Comparison of ENCODE assay signal across 9 mouse cellular contexts in the genomic region with DNA sequence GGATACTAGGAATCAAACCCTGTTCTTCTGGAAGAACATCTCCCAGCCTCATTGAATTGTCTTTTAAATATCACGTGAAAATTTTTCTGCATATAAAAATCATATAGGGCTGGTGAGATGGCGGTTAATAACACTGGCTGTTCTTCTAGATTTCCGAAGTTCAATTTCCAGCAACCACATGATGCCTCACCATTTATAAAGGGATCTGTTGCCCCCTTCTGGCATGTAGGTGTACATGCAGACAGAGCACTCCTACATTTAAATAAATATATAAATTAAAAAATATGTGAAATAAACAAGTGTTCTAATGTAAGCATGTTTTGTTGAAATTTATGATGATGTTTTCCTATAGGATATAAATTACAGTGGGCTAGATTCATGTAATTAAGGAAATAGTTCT.
DNase-seq lines count a peak whose midpoint lies in the region; ATAC-seq and TF ChIP-seq lines count a peak whose summit lies in the region.
"Had no signal": no experiment of that assay in that cellular context is flagged by ENCODE, and none has a peak within 500 bp of the region (broad histone marks: within the 10 kb centered on the region; RNA-seq: fewer than 3 reads in every experiment).

No protein-coding gene starts in this region.

- H3K9ac ChIP-seq in forebrain, postnatal 0 days = no peak overlapping the region
- H3K9ac ChIP-seq in forebrain, embryonic 12.5 days = no peak overlapping the region
- H3K9ac ChIP-seq in midbrain, embryonic 11.5 days (ENCODE audit: low read length) = no peak overlapping the region
- H3K9ac ChIP-seq in midbrain, embryonic 13.5 days (replicated peaks) = no peak overlapping the region
- H3K9ac ChIP-seq: hindbrain, embryonic 15.5 days had no signal

- no peaks in the 10 kb centered on the region for H3K4me1 ChIP-seq in forebrain, postnatal 0 days (ENCODE audit: insufficient read depth)
- no peaks in the 10 kb centered on the region for H3K4me1 ChIP-seq in forebrain, embryonic 12.5 days
- no peaks in the 10 kb centered on the region for H3K4me1 ChIP-seq in midbrain, embryonic 11.5 days (ENCODE audit: control insufficient read depth, insufficient read depth, low read length)
- H3K4me1 ChIP-seq in midbrain, embryonic 13.5 days (replicated peaks) = no peaks in the 10 kb centered on the region
- H3K4me1 ChIP-seq: hindbrain, embryonic 15.5 days had no signal

- peak; percentile 61 for TF ChIP-seq CTCF in forebrain, postnatal 0 days (IDR thresholded peaks at IDR 0.05; ENCODE audit: low read depth)

- peak; percentile 35 for DNase-seq in forebrain, postnatal 0 days
- peak; percentile 83 for DNase-seq in midbrain, embryonic 11.5 days (ENCODE audit: low spot score, missing footprints)
- peak; percentile 59 for DNase-seq in embryo, embryonic 10.5 days (ENCODE audit: low spot score)
- DNase-seq in retina, postnatal 1 day = peak; percentile 63
- no peak for DNase-seq in spleen, adult 18-20 months
- DNase-seq in layer of hippocampus, adult 11-12 months (ENCODE audit: low spot score) = no peak

- peak; percentile 69; the same call in 1 of the 2 replicates for ATAC-seq in forebrain, postnatal 0 days
- ATAC-seq in forebrain, embryonic 12.5 days (ENCODE audit: low FRiP score) = no peak
- ATAC-seq in midbrain, embryonic 11.5 days (ENCODE audit: low FRiP score) = 0 out of 2 replicates have a peak, but pooled peaks have one; percentile 33
- ATAC-seq in midbrain, embryonic 13.5 days = no peak

- no peak overlapping the region for H3K4me2 ChIP-seq in forebrain, postnatal 0 days (ENCODE audit: low read depth)
- no peak overlapping the region for H3K4me2 ChIP-seq in forebrain, embryonic 12.5 days
- no peak overlapping the region for H3K4me2 ChIP-seq in midbrain, embryonic 11.5 days
- no peak overlapping the region for H3K4me2 ChIP-seq in midbrain, embryonic 13.5 days (replicated peaks)
- H3K4me2 ChIP-seq: hindbrain, embryonic 15.5 days had no signal

- no peaks in the 10 kb centered on the region for H3K9me3 ChIP-seq in forebrain, postnatal 0 days (ENCODE audit: low read length)
- no peaks in the 10 kb centered on the region for H3K9me3 ChIP-seq in forebrain, embryonic 12.5 days
- H3K9me3 ChIP-seq in midbrain, embryonic 11.5 days (ENCODE audit: control insufficient read depth, low read length) = no peaks in the 10 kb centered on the region
- H3K9me3 ChIP-seq in midbrain, embryonic 13.5 days = no peaks in the 10 kb centered on the region
- H3K9me3 ChIP-seq: hindbrain, embryonic 15.5 days had no signal

- peaks cover 17% of the 10 kb centered on the region for H3K36me3 ChIP-seq in forebrain, postnatal 0 days (ENCODE audit: insufficient read depth)
- H3K36me3 ChIP-seq in forebrain, embryonic 12.5 days (replicated peaks) = peaks cover 20% of the 10 kb centered on the region
- no peaks in the 10 kb centered on the region for H3K36me3 ChIP-seq in midbrain, embryonic 11.5 days (ENCODE audit: control insufficient read depth, insufficient read depth, low read length)
- peaks cover 24% of the 10 kb centered on the region for H3K36me3 ChIP-seq in midbrain, embryonic 13.5 days

- no peaks in the 10 kb centered on the region for H3K27me3 ChIP-seq in forebrain, postnatal 0 days (ENCODE audit: insufficient read depth, low read length)
- H3K27me3 ChIP-seq in forebrain, embryonic 12.5 days = no peaks in the 10 kb centered on the region
- H3K27me3 ChIP-seq in midbrain, embryonic 11.5 days (ENCODE audit: control insufficient read depth, insufficient read depth, low read length) = no peaks in the 10 kb centered on the region
- H3K27me3 ChIP-seq in midbrain, embryonic 13.5 days = no peaks in the 10 kb centered on the region
- H3K27me3 ChIP-seq: hindbrain, embryonic 15.5 days had no signal

- H3K4me3 ChIP-seq in forebrain, postnatal 0 days (ENCODE audit: low read depth, low read length) = no peak overlapping the region
- H3K4me3 ChIP-seq in forebrain, embryonic 12.5 days (replicated peaks) = no peak overlapping the region
- no peak overlapping the region for H3K4me3 ChIP-seq in midbrain, embryonic 11.5 days (ENCODE audit: low read depth, low read length)
- no peak overlapping the region for H3K4me3 ChIP-seq in midbrain, embryonic 13.5 days (replicated peaks)
- H3K4me3 ChIP-seq: hindbrain, embryonic 15.5 days had no signal

- 26% methylated on average over 3 of the region's 3 CpGs for WGBS in forebrain, postnatal 0 days
- 42% methylated on average over 3 of the region's 3 CpGs for WGBS in forebrain, embryonic 12.5 days
- 42% methylated on average over 3 of the region's 3 CpGs for WGBS in midbrain, embryonic 11.5 days
- WGBS in midbrain, embryonic 13.5 days = 43% methylated on average over 3 of the region's 3 CpGs

- H3K27ac ChIP-seq in forebrain, postnatal 0 days (ENCODE audit: low read depth, low read length) = no peak overlapping the region
- H3K27ac ChIP-seq in forebrain, embryonic 12.5 days = no peak overlapping the region
- H3K27ac ChIP-seq in midbrain, embryonic 11.5 days (ENCODE audit: low read depth, low read length) = no peak overlapping the region
- no peak overlapping the region for H3K27ac ChIP-seq in midbrain, embryonic 13.5 days
- H3K27ac ChIP-seq: hindbrain, embryonic 15.5 days had no signal

Comparison
In these comparisons a context has a peak if more than half of its experiments do, and no peak if none do; other contexts are left out.
1. ATAC-seq: peak in forebrain, postnatal 0 days (single experiment) and midbrain, embryonic 11.5 days (single experiment); none in forebrain, embryonic 12.5 days (single experiment) and midbrain, embryonic 13.5 days (single experiment).
2. DNase-seq: peak in forebrain, postnatal 0 days (single experiment), midbrain, embryonic 11.5 days (single experiment), embryo, embryonic 10.5 days (single experiment) and retina, postnatal 1 day (single experiment); none in spleen, adult 18-20 months (0 of 2) and layer of hippocampus, adult 11-12 months (single experiment).